Comparison of ENCODE assay signal across 19 mouse cellular contexts in the genomic region with DNA sequence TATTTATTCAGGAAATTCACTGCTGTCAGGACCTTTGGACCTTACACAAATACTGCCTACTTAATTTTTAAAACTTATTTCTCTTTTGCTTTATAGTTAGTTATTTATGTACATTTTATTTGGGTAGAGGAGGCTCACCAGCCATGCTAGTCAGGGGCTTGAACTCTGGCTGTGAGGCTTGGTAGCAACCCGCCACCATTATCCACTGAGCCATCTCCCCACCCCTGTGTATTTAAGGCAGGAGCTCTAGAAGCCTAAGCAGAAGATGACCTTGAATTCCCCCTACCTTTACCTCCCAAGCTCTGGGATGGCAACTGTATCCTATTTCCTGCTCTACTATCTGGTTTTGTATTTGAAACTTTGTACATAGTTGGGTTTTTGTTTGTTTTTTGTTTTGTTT. TPM values are rescaled to one million over a fixed set of nuclear protein-coding genes. Genes with fewer than 3 reads are reported as not detected.
"Had no signal": no experiment of that assay in that cellular context is flagged by ENCODE, and none has a peak within 500 bp of the region (broad histone marks: within the 10 kb centered on the region; RNA-seq: fewer than 3 reads in every experiment).

No protein-coding gene starts in this region.

- H3K27me3 ChIP-seq: midbrain, embryonic 12.5 days; neural tube, embryonic 13.5 days; neural tube, embryonic 15.5 days; stomach, embryonic 15.5 days had no signal

- DNase-seq: lung, embryonic 14.5 days; lung, postnatal 4 days; retina, postnatal 1 day; thymus, adult 2 months; thymus, postnatal 25 days; thymus, postnatal 4 days had no signal

- H3K27ac ChIP-seq: midbrain, embryonic 10.5 days; midbrain, embryonic 12.5 days; neural tube, embryonic 13.5 days; neural tube, embryonic 15.5 days; stomach, embryonic 15.5 days; stomach, postnatal 0 days had no signal

- H3K4me1 ChIP-seq: midbrain, embryonic 10.5 days; stomach, embryonic 15.5 days had no signal

- H3K9me3 ChIP-seq: midbrain, embryonic 10.5 days; midbrain, embryonic 12.5 days; neural tube, embryonic 13.5 days; neural tube, embryonic 15.5 days; stomach, embryonic 15.5 days had no signal

- H3K4me3 ChIP-seq: midbrain, embryonic 10.5 days; midbrain, embryonic 12.5 days; myocyte; neural tube, embryonic 13.5 days; neural tube, embryonic 15.5 days; stomach, embryonic 15.5 days had no signal

- H3K9ac ChIP-seq: lung, embryonic 14.5 days; midbrain, embryonic 12.5 days; neural tube, embryonic 13.5 days; neural tube, embryonic 15.5 days; stomach, embryonic 15.5 days had no signal

- H3K36me3 ChIP-seq: stomach, embryonic 15.5 days had no signal

RNA-seq across cellular contexts. Expression of gene Tomm20l, which starts 57.7 kb away (rescaled TPM):
- total RNA-seq: megakaryocyte, adult 5-6 weeks; megakaryocyte-erythroid progenitor cell, adult 5-6 weeks had no signal
- polyA plus RNA-seq: lung, embryonic 14.5 days; midbrain, embryonic 10.5 days; midbrain, embryonic 12.5 days; midbrain, embryonic 14.5 days; myocyte; neural tube, embryonic 11.5 days; neural tube, embryonic 13.5 days; spleen, adult 2 months; stomach, postnatal 0 days; thymus, adult 2 months; urinary bladder, adult 2 months had no signal
